Mouse (Mus musculus) thymus, postnatal 10 days (tissue): Measurements from ENCODE around the gene Pms1.

Experiments used
- DNase-seq, 2 experiments: peaks; one replicate each; pipeline ENCODE4 v3.0.0; 2021; ENCODE audit warnings: low spot score in 2 of 2

The Pms1 gene

DNA sequence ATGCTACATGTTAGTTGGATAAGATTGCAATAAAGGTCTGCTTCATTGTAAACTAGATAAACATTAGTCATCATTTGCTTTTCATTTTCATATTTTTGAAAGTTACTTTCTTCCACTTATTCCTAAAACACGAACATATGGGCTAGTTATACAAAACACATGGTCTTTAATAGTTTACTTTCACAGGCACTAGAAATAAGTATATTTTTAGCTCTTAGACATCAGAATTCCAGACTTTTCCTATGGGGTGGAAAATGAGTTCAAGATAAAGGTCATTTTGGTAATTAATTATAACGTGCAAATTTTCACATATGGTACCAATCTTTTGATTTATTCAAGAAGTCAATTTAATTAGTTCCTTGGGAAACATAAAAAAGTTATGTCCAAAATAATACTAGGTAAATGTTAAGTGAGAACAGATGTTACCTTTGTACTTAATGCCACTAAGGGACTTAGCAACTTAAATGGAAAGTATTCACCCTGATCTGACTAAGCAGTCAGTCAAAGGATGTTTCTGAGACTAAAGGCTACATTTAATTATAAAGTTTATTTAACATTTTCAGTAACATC lies 95.1 kb downstream of the Pms1 start:
- no peak for DNase-seq

DNA sequence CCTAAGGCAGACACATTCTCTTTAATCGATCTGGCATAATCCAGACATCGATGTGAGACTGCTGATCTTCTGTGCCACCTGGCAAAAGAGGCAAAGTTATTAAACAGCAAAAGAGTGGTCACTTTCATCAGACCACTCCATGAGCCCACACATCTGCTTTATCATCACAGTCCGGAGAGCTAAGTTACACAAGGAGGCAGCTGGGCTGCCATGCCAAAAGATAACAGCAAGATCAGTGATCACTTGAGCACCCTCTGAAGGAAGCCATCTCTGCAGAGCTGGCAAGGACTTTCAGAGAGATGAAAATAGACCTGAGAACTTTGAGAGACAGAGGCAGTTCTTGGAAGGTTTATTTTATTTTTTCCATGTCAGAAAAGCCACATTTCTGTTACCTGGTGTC lies 102.3 kb downstream of the Pms1 start:
- DNase-seq: no peak

DNA sequence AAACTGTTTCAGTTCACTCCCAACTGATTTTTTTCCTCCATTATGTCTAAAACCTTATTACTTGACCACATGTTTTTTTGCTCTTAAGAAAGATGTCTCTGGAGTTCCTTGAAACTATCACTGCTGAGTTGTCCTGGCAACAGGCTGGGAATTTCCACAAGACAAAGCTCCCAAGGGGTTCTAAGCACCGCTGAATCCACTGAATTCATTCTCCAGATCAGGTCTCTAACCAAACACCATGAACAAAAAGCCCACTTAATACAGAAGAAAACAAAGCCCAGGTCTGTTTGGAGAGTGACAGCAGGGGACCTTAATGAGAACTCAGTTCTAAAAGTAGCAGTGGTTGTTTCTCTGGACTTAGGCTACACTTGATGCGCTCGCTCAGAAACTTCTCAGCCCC lies 105.6 kb downstream of the Pms1 start:
- DNase-seq: no peak

DNA sequence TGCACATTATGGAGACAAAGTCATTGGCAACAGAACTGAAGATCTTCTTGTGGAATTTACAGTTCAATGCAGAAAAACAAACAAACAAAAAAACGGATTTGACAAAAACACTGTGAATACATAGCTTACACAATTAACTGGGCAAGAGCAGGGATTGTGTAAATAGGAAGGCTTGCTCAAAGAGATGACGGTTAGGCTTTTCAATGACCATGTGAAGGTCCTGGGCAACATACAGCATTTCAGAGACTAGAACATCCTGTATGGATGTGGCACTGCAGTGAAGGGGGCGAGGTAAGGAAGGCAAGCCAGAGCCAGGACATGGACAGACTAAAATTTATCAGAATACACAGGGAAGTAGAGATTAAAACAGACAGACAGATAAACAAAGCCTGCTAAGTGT lies 107.2 kb downstream of the Pms1 start:
- no peak for DNase-seq

DNA sequence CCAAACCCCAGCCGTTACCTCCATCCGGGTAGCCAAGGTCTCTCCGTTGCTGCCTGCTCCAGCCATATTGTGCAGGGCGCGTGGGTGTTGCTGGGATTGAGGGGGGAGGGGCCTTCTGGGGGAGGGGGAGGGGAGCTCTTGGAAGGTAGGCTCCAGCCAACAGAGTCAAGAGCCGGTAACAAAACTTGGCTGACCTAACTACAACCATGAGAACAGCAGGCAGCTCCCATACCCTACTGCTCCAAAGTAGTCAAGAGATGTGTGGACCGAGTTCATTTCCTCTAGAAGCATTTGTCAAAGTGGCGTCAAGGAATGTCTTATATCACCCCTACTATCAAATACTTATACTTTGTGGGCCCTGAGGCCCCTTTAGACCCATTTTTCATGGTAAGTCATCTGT lies 109.3 kb downstream of the Pms1 start, which contains the start of gene 1700019A02Rik:
Gene 1700019A02Rik (minus strand): TSS at position 101 of the 400 bp plus-strand sequence.
- DNase-seq: no peak

DNA sequence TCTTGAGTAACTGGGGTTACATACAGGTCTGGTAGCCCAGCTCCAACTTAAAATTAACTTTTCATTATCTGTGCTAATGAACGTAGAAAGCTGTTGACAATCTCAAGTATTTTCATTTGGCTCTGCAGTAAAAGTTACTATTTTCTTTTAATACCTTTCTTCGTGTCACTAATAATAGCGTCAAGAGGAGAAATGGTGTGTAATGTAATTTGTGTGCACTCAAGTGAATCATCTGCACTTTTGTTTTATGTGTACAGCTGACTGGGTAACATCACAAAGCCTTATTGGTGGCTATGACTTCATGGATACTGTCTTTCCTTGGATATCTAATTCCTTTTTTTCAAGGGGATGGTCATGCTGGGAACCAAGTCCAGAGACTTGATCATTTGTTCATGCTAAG lies 110.5 kb downstream of the Pms1 start:
- no peak for DNase-seq

DNA sequence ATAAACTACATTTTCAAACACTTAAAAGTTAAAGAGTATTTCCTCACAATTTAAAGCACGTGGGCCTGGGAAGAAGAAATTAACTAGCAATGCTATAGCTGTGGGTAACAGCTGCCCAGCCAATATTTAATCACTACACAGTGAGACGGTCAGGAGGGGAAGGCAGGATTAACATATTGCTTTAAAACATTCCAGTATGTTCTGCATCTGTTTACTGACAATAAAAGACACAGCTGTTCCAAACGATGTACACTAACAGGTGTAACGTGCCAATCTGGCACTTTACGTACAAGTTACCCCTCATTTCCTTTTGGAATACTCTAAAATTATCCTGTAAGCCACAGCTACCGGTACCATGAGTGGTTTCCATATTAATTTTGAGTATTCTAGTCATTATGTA lies 139.1 kb downstream of the Pms1 start:
- no peak for DNase-seq
